Mouse (Mus musculus): ENCODE measurements around the gene Cog6.
"Not testable (repeated sequence)": the region's sequence is repeated elsewhere in the genome, so short reads cannot be mapped to it uniquely, and the experiment has no call there.

The Cog6 gene

DNA sequence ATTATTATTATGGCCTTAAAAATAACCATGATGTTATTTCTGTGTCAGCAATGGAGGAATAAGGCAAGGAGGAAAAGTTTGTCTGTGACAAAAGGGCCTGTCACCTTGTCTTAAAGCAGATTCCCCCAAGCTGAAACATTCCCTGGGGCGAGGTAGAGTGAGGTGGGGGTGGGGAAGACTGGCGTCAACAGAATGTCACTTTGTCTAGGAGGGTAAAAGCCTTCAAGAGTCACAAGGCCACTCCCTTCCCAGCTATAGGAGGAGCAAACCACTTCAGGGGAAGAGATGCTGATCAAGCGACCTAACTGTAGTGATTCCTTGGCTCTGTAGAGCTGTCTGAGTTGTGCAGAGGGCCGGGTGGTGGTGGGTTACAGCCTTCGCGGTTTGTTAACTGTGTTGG is 14.5 kb upstream of the Cog6 start:
- DNase-seq, result no peak

DNA sequence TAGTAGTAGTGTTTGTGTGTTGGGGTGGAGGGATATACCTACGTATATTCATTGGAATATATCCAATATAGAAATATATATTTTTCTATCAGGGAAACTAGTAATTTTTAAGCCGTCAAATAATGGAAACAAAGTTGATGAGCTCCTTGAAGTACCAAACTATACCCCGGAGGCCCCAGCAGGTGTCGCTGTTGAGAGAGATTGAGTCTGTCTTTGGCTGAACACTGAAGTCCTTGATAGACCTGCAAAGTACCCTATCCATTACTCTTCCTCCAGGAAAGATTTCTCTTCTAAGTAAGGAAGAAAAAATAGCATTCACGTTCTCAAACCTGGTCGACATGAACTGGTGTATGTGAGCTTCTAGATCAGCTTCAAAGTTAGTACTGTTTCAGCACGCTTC is 12.0 kb upstream of the Cog6 start:
- peak; percentile 76 for DNase-seq

DNA sequence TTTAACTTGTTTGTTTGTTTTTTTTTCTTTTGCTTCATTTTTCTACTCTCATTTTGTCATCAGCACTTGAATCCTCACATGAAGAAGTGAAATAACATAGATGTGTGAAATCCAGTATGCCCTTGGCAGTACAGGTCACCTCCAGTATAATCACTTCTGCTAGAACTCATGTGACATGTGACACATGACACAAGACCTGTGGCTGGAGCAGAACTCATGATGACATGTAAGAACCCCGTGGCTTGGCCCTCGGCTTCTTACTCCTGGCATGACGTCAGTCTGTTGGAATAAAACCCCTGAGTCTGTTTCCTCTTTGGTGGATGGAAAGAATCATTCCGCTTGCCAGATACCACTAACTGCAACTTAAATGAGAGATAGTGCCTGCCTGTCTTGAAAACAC is 10.3 kb upstream of the Cog6 start:
- DNase-seq, result no peak

DNA sequence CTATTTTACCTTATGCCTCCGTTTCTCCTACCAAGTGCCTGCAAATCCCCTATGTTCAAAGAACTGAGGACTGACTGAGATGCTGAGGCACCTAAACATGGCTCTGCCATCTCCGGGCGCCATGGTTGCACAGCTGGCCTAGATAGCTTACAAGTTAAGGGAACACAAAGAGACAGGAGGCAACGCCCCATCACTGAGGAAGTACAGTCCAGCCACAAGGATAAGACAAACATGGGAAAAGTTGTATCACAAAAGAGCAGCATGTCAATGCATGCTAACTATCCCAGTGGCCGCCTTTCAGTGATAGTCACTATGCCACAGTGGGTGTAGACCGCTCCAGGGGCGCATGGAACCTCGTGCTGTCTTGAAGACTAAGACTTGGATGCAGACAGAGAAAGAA is 9.6 kb downstream of the Cog6 start:
- DNase-seq, result no peak

DNA sequence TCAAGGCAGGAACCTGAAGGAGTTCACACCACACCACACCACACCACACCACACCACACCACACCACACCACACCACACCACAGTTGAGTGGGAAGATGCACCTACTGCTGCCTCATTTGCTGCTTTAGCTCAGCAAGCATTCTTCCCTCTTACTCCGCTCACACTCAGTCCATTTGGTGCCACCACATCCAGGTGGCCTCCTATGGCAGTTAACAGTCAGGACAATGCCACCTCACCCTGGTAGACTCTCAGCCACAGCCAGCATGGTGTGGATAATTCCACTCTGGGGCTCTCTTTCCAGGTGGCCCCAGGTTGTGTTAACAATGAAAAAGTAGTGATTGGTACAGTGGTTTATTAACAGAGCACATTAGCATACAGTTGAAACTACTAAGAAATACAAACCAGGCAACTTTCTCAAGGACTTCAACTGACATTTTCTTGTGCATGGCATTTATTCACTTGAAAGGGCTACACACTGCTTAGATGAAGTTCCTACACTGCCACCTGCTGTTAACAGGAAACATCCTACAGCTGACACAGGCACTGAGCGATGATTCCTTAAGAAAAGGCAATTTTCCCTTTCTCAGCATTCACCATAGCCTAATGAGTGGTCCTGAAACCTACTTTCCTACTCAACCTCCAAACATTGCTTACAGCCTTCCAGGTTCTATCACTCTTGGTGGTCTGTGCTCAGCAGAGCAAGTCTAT is 12.5 kb downstream of the Cog6 start:
- peak; percentile 52 for DNase-seq

DNA sequence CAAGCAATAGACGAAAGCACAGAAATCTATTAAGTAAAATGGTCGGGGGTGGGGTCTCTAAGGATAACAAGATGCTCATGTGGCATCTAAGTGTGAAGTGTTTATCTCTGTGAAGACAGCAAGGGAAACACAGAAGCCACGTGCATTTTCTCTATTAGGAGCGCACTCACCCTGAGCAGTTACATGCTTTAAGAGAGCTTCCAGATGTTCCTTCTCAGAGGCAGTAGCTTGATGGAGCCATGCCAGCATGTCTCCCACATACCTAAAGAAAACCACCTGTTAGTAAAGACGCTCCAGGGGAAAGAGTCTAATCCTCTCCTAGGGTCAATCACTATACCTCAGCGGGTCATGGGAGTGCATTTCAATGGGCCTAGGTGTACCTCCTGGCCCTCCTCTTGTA is 15.0 kb downstream of the Cog6 start:
- DNase-seq, result no peak

DNA sequence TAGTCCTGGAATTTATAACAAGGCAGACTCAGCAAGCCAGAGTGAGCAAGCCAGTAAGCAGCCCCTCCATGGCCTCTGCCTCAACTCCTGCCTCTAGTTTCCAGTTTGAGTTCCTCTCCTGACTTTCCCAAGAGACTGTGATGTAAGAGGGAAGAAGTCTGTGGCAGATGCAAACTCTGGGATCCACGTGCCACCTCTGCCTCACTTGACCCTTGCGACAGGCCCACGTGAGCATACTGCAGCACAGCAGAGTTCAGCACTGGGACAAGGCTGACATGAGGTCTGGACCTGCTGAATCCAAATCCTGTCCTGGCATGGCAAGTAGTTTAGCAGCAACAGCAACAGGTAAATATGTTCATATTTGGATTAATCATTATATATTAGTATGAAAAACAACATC is 17.0 kb downstream of the Cog6 start:
- no peak for DNase-seq

DNA sequence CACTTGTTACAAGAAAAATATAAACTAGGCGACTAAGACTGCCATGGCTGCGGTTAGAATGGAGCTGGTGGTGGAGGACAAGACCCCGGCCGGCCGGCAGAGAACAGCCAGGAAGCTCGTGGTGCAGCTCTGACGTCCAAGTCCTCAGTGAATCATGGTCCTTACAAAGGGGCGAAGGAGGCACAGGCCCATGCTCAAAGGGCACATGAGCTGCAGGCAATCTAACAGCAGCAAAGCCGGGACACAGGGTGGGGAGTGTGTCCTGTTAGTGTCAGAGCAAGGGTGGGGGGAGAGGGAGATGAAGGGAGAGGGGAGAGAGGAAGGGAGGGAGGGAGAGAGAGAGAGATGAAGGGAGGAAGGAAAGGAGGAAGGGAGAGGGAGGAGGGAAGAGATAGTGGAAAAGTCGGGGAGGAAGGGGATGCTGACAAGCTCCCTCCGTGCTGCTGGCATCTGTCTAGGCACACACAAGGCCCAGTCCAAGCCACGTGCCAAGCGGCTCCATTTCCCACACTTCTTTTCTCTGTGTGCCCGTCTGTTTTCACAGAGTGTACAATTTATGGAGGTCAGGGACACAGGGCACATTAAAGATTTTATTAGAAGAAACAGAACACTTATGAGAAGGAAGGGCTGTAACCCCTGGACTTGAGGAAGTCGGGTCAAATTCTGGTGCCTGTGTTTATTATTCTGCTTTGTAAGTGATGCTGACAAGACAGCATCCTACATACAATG is 17.9 kb downstream of the Cog6 start:
- DNase-seq, result peak; percentile 54

DNA sequence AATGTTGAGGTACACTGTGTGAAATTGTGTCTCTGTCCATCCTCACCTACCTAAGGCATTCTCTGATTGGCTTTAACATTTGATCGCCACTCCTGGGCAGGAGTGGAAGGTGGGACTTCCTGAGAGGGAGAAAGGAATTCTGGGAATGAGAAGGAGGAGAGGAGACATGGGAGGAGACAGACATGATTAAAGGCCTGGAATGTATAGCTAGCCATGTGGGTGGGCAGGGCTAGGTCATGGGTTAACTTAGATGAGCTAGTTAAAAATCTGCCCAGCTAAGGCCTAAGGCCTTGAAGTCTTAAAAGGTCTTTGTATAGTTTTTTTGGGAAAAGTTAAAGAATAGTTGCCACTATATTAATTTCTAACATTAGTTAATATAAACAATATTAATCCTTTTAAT is 19.7 kb downstream of the Cog6 start:
- no peak for DNase-seq

DNA sequence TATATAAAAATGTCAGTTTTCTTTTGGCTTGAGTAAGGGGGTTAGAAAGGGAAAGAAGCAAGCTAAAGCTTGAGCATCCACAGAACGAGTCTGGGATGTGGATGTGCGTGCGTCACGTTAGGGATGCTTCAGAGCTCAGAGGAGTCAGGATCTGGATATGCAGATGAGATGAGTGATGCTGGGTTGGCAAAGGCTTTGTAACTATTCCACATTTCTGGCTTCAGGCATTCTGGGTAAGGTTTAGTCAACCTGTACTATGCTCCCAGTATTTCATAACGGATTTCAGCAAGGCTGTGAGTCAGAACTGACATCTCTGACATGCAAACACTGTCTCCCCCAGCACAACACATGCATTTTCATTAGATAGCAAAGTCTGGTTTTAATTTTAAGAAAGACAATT is 20.4 kb downstream of the Cog6 start:
- DNase-seq, result no peak

DNA sequence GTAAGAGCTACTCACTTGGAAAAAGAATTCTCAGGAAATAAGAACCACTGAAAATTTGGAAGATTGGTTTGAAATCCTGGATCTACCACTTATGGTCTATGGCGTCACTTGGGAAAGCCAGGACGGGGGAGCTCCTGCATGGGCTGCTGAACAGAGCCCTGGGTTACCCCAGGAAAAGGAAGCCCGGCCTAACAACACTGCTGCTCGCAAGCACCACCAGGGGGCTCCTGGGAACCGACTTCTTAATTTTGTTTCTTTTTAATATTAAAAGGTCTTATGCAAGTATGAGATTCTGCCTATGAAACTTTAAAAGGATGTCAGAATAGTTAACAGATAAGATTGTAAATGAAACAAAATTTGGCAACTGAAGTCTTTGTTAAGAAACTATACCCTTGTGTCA is 22.4 kb downstream of the Cog6 start:
- no peak for DNase-seq

DNA sequence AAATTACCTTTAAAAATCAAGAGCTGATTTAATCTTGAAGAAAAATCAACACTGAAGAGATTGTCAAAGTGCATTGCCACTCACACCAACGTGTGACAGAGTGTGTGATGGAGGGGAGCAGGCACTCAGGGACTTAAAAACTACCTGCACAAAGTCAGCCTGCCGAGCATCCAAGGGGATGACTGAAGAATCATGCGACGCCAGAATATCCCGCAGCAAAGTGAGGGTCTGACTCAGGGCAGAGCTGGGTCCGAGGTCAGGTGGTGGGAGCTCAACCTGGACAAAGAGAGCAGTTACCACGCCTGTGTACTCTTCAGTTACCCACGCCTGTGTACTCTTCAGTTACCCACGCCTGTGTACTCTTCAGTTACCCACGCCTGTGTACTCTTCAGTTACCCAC is 23.7 kb downstream of the Cog6 start:
- DNase-seq, result no peak

DNA sequence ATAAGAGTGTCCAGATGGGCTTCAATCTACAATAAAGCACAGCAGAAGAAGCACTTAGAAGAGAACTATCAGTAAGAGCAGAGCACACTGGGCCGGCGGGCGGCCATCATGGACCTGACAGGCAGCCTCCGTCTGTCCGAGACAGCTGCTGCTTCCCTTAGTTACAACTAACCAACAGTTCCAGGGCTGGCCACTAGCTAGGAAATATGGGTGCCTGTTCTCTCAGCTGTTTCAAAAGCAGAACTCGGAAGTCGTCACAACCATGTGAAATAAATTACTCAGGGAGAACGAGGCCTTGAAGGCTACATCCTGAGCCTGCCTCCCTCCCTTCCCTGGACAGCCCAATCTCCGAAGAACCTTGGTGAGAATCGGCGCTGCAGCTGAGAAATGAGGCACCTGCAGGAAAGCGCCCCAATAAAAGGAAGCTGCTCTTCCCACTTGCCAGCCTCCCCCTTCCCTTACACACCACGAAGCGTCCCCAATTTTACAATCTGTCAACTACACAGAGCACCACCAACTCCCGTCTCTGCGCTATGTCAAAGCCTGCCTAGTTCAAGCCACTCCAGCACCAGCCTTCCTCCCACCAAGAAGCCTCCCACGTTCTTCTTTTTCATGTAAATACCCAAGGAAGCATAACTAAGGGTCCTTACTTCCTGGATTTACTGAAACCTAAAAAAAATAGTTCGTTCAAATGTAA is 26.8 kb downstream of the Cog6 start:
- no peak for DNase-seq

DNA sequence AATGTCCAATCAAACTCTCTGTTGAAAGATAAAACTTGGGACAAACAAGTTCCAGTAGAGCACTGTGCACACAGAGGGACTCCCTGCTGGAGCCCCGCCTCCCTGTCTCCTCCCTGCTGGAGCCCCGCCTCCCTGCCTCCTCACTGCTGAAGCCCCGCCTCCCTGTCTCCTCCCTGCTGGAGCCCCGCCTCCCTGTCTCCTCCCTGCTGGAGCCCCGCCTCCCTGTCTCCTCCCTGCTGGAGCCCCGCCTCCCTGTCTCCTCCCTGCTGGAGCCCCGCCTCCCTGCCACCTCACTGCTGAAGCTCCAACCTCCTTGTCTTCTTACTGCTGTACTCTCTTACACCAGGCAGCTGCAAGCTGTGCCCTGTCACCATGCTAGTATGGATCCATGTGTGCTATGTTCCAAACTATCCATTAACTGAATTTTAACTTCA is 31.5 kb downstream of the Cog6 start:
- DNase-seq, result not testable (repeated sequence)

DNA sequence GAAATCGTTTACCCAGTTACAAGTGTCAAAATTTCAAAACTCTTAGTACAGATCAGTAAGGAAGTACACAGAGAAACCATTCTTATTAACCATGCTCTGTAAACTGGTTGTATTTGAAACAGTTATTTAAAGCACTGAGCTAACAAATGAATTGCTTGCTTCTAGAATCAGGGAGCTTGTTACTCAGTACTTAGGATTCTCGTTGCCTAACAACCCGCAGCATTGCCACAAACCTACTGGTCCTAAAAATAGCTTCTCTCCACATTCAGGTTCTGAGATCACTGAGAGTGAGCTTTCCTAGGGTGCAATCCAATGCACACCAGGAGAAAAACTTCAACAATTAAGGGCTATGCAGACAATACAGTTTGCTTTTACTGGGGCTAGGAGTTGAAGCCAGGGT is 33.3 kb downstream of the Cog6 start:
- DNase-seq, result no peak

DNA sequence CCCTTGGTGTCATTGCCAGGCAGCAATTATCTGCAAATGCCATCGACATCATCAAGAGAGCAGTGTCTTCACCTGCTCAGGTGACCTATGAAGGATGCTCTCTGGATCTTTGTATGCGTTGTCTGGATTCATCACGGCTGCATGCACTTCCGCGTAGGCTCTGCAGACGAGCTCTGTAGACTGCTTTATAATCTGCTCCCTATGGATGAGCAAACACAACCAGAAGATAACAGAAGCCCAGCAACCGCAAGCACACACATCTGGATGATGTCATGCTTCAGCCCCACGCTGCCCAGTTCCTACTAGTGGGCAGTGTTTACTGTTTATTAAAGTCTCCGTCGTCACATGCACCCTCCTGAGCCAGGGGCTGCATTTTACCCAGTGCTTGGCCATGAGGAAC is 34.0 kb downstream of the Cog6 start:
- DNase-seq, result no peak

DNA sequence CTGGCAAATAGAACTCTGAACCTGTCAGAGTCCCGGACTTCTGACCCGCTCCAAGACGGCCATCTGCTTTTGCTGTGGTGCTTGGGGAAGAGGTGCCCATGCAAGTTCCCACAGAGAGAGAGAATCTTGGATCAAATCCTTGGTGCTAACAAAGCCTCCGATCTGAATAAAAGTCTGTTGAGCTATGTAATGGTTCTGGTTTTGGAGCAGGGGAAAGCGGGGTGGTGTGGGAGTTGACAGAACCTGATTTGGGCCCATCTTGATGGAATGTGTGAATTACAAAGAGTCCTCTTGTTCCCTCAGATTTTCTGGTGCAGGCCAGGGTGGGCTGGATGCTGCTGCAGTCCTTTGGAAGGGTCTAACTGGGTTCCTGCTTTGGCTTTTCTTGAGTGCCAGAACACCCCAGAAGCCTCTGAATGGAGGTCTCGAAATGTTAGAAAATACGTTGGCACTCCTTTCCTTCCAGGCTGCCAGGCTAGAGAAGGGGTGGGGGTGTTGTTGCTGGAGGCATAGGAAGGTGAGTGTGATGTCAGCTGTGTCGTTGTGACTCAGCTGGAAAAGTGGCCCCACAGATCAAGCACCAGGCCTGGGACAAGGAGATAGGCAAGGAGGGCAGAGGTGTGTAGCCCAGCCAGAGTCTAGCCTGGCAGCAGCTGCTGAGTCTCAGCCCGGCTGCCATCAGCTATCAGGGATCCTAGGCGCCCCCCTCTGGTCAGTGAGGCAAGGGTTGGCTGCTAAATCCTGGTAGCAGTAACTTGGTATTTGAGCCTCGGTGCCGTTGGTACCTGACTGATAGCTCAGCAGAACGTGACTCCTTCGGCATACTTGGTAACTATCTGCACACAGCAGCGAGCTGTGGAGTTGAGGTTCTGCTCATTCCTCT is 42.1 kb downstream of the Cog6 start:
- peak; percentile 77 for DNase-seq

DNA sequence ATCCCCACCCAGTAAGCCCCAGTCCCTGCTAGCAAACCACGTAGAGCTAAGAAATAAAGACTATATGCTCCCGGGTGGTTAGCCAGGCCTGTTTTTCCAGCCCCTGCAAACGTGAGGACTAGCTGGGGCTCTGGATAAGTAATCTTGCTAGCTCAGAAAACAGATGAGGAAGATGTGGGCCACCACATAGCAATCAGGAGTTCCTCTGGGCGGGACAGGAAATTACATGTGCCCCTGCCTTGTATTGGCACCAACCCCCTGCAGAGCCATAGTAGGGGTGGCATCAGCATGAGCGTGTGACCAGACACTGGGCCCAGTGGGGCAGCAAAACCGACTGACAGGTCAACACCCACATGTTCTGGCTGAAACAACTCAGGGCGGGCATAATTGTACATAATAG is 44.1 kb downstream of the Cog6 start:
- DNase-seq, result no peak

DNA sequence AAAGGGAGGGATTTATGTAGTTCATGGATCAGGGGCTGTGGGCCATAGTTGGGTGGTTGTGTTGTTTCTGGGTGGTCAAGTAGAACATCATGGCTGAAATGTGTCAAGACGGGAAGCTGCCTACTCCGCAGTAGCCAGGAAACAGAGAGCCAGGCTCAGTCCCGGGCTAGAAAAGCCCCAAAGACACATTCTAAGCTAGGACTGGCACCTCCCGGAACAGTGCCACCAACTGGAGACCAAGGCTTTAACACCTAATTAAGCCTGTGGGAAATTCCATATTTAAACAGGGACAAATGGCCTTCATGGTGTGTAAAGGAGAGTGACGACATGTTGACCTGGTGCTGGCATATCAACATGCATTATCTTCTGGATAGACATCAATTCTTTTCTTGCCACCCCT is 50.0 kb downstream of the Cog6 start:
- DNase-seq, result no peak

DNA sequence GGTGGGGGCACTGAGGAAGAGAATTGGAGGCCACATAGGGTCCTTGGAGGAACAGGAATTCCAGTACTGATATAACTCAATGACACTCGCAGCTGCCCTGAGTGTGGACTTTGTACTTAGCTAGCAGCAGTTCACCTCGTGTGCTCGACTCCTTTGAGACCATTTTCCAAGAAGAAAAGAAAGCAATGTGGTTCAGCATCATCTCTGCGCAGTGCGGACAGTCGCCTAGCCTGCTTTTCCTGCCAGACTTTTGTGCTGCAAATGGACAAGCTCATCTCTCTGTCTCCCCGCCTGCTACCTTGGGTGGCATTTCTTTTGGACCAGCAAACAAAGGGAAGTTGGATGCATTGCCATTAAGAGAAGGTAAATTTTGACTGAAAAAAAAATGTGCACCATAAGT is 52.8 kb downstream of the Cog6 start:
- DNase-seq, result no peak

DNA sequence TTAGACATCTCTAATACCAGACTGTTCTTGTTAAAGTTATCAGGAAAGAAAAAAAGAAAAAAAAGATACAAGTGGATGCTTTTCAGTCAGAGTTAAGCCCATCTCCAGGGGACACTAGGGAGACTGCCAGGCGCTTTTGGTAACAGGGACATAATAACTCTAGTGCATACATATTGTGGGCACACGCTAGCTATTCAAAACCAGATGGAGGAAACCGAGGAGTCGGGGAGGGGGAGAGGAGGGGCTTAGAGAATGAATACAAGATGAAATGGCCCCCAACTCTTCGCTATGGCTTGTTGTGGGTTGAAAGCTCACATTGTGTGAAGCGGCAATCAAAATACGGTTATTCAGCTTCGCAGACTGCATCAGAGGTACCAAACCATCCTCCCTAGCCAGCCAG is 53.6 kb downstream of the Cog6 start:
- no peak for DNase-seq

DNA sequence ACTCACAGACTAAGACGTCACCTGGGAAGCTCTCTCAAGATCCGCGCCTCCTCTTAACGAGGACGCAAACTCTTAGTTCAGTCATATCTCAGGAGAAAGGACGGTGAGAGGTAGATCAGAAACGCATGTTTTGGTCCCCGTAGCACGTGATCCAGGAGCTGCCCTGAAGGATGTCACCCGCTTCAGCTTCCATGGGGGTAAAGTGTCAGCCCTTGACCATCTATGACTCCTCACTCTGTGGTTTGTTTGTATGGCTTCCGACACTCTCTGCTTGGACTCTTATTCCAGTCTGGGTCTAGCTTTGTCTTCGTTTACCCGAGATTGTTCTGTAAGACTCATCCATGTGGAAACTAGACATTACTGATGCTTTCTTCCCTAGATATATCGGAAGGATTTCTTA is 54.6 kb downstream of the Cog6 start:
- DNase-seq, result no peak

DNA sequence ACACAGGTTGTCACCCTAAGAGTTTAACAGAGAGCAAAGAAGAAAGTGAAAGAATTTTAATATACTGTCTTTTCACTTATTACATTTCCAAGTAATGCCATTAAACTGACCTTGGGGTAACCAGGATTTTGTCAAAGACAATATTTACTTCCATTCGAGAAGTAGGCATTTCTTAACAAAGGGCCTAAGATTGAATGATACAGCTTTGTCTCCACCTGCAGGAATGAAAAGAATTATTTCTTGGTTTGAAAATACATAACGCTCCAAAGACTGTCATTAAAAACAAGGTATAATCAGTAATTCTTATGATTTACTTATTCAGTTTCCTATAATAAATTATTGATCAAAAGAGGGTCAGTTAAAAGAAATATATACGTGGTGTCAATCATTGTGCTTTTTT is 55.4 kb downstream of the Cog6 start:
- no peak for DNase-seq
